Mouse (Mus musculus) MN1 (cell line): ENCODE results near the gene Dhx38.
A peak's percentile ranks its signal among the peaks of the same experiment; 100 is the strongest.

Source experiments
- DNase-seq: peaks from one replicate; pipeline ENCODE4 v3.0.0-alpha.2; 2016; ENCODE audit warnings: low spot score

Gene Dhx38

GRCm38 (mm10) chr8:109565498-109566333 is at the start of gene Dhx38, which contains the start of gene Txnl4b:
Gene Dhx38, minus strand, starts transcription at chr8:109565861.
Gene Txnl4b, plus strand, starts transcription at chr8:109565892.
- peak; percentile 100 for DNase-seq

- DNase-seq = no peak
These were observed 48.9 kb upstream of the Dhx38 start, which contains the start of gene Pkd1l3 for GRCm38 (mm10) chr8:109614243-109615210. Gene Pkd1l3, plus strand, starts transcription at chr8:109614517.

- peak; percentile 59 for DNase-seq
These were observed 43.5 kb upstream of the Dhx38 start for GRCm38 (mm10) chr8:109609153-109609502.

GRCm38 (mm10) chr8:109608271-109609152 is 42.9 kb upstream of the Dhx38 start, which contains the start of gene Dhodh:
Gene Dhodh, minus strand, starts transcription at chr8:109608673.
- DNase-seq = peak; percentile 97

GRCm38 (mm10) chr8:109607650-109608049 is 42.0 kb upstream of the Dhx38 start:
- no peak for DNase-seq

- no peak for DNase-seq
These were observed 41.1 kb upstream of the Dhx38 start for GRCm38 (mm10) chr8:109606725-109607124.

GRCm38 (mm10) chr8:109595854-109596253 is 30.2 kb upstream of the Dhx38 start:
- peak; percentile 55 for DNase-seq

- peak; percentile 74 for DNase-seq
These were observed 27.6 kb upstream of the Dhx38 start for GRCm38 (mm10) chr8:109593117-109593788.

- DNase-seq = peak; percentile 58
These were observed 26.5 kb upstream of the Dhx38 start for GRCm38 (mm10) chr8:109592164-109592563.

GRCm38 (mm10) chr8:109591367-109591766 is 25.7 kb upstream of the Dhx38 start:
- DNase-seq = no peak

- DNase-seq = no peak
These were observed 25.2 kb upstream of the Dhx38 start for GRCm38 (mm10) chr8:109590901-109591300.

- DNase-seq = no peak
These were observed 21.4 kb upstream of the Dhx38 start for GRCm38 (mm10) chr8:109586972-109587504.

- no peak for DNase-seq
These were observed 20.0 kb upstream of the Dhx38 start for GRCm38 (mm10) chr8:109585652-109586051.

GRCm38 (mm10) chr8:109584830-109585229 is 19.2 kb upstream of the Dhx38 start:
- DNase-seq = no peak

- DNase-seq = no peak
These were observed 18.6 kb upstream of the Dhx38 start for GRCm38 (mm10) chr8:109584293-109584692.

- no peak for DNase-seq
These were observed 13.2 kb upstream of the Dhx38 start, which contains the start of gene Hp for GRCm38 (mm10) chr8:109578900-109579301. Gene Hp, minus strand, starts transcription at chr8:109579172.

- DNase-seq = no peak
These were observed 10.7 kb upstream of the Dhx38 start for GRCm38 (mm10) chr8:109576311-109576710.

GRCm38 (mm10) chr8:109571139-109571538 is 5.5 kb upstream of the Dhx38 start:
- DNase-seq = no peak

GRCm38 (mm10) chr8:109564766-109565165 is 895 bp downstream of the Dhx38 start:
- DNase-seq = peak; percentile 47

GRCm38 (mm10) chr8:109563881-109564280 is 1.8 kb downstream of the Dhx38 start:
- no peak for DNase-seq

GRCm38 (mm10) chr8:109551663-109552062 is 14.0 kb downstream of the Dhx38 start:
- peak; percentile 38 for DNase-seq
